In genomic region chr5:30155395-30155792, GRCm38 (mm10) we compare ENCODE assay signal across 8 mouse cellular contexts. TPM values are rescaled to one million over a fixed set of nuclear protein-coding genes. Genes with fewer than 3 reads are reported as not detected.
DNase-seq lines count a peak whose midpoint lies in the region; ATAC-seq and TF ChIP-seq lines count a peak whose summit lies in the region.

No protein-coding gene starts in this region.

- no peaks in the 10 kb centered on the region for H3K9me3 ChIP-seq in heart, embryonic 11.5 days (replicated peaks; ENCODE audit: control insufficient read depth, low read length)
- H3K9me3 ChIP-seq in MEL (replicated peaks; ENCODE audit: insufficient read depth, low read length): no peaks in the 10 kb centered on the region
- H3K9me3 ChIP-seq in forebrain, postnatal 0 days (ENCODE audit: low read length): no peaks in the 10 kb centered on the region

- TF ChIP-seq RAD21 in MEL (IDR thresholded peaks at IDR 0.05; ENCODE audit: low read depth, low read length): no peak

- no peaks in the 10 kb centered on the region for H3K36me3 ChIP-seq in heart, embryonic 11.5 days (ENCODE audit: control insufficient read depth, insufficient read depth, low read length)
- peaks cover 0 to 33% of the 10 kb centered on the region in 2 experiments; a peak in 2 of 4 replicates for H3K36me3 ChIP-seq in MEL (ENCODE audit: control insufficient read depth in 1 of 2, insufficient read depth in 2 of 2, low read length in 2 of 2)
- H3K36me3 ChIP-seq in forebrain, postnatal 0 days (ENCODE audit: insufficient read depth): no peaks in the 10 kb centered on the region

- no peaks in the 10 kb centered on the region for H3K27me3 ChIP-seq in heart, embryonic 11.5 days (ENCODE audit: control insufficient read depth, insufficient read depth, low read length)
- no peaks in the 10 kb centered on the region for H3K27me3 ChIP-seq in MEL (ENCODE audit: control insufficient read depth in 1 of 2, insufficient read depth in 2 of 2, low read length in 2 of 2)
- H3K27me3 ChIP-seq in forebrain, postnatal 0 days (ENCODE audit: insufficient read depth, low read length): no peaks in the 10 kb centered on the region

- 0 out of 4 replicates have a peak, but pooled peaks of 1 of the 2 experiments have one; percentile 2 for TF ChIP-seq EP300 in MEL (IDR thresholded peaks at IDR 0.05; ENCODE audit: low read depth in 1 of 2, low read length in 2 of 2)

- no peak for DNase-seq in heart, adult 11 months
- no peak for DNase-seq in MEL (ENCODE audit: low read depth, low spot score)
- DNase-seq in forebrain, postnatal 0 days: no peak
- no peak for DNase-seq in gastrocnemius, postnatal 10 days
- DNase-seq in left cerebral cortex, postnatal 4 days: no peak
- no peak for DNase-seq in Muller cell, postnatal 12 days (ENCODE audit: inconsistent ontology term)

- peak overlapping the region; percentile 88 for H3K27ac ChIP-seq in heart, embryonic 11.5 days (ENCODE audit: low read depth, low read length)
- peak overlapping the region; percentile 91 for H3K27ac ChIP-seq in MEL (ENCODE audit: control insufficient read depth, low read depth, low read length)
- peak overlapping the region; percentile 91 for H3K27ac ChIP-seq in forebrain, postnatal 0 days (ENCODE audit: low read depth, low read length)

- H3K9ac ChIP-seq in heart, embryonic 11.5 days (ENCODE audit: low read depth, low read length): peak overlapping the region; percentile 93
- H3K9ac ChIP-seq in MEL (ENCODE audit: control insufficient read depth, low read depth, low read length, poor library complexity, severe bottlenecking): peak overlapping the region; percentile 92
- H3K9ac ChIP-seq in forebrain, postnatal 0 days: peak overlapping the region; percentile 76

- H3K4me2 ChIP-seq in heart, embryonic 11.5 days: peak overlapping the region; percentile 85
- peak overlapping the region; percentile 66 for H3K4me2 ChIP-seq in forebrain, postnatal 0 days (ENCODE audit: low read depth)

- H3K79me2 ChIP-seq in MEL (ENCODE audit: control insufficient read depth, insufficient read depth, low read length, poor library complexity): peaks cover 55% of the 10 kb centered on the region

- peak in 1 of 2 experiments; percentile 23; a peak in 1 of 4 replicates for TF ChIP-seq POLR2A in MEL (IDR thresholded peaks at IDR 0.05; ENCODE audit: control insufficient read depth in 1 of 2, insufficient read depth in 1 of 2, low read depth in 1 of 2, low read length in 2 of 2, poor library complexity in 1 of 2)

- 0 out of 2 replicates have a peak, but pooled peaks have one; percentile 29 for ATAC-seq in heart, embryonic 11.5 days (replicated peaks; ENCODE audit: insufficient number of reproducible peaks, low FRiP score, low TSS enrichment)
- ATAC-seq in forebrain, postnatal 0 days: peak; percentile 75
- 0 out of 2 replicates have a peak, but pooled peaks have one; percentile 27 for ATAC-seq in megakaryocyte, adult 5-6 weeks (ENCODE audit: poor library complexity, severe bottlenecking)

- WGBS in heart, embryonic 11.5 days (ENCODE audit: insufficient replicate concordance): under 1% methylated on average over 31 of the region's 31 CpGs
- WGBS in forebrain, postnatal 0 days: under 1% methylated on average over 31 of the region's 31 CpGs

- H3K4me1 ChIP-seq in heart, embryonic 11.5 days (ENCODE audit: control insufficient read depth, insufficient read depth, low read length): peaks cover 5% of the 10 kb centered on the region; the same call in 1 of the 2 replicates
- peaks cover 7 to 11% of the 10 kb centered on the region in 2 experiments for H3K4me1 ChIP-seq in MEL (ENCODE audit: control insufficient read depth in 1 of 2, insufficient read depth in 2 of 2, low read length in 2 of 2)
- peaks cover 13% of the 10 kb centered on the region for H3K4me1 ChIP-seq in forebrain, postnatal 0 days (ENCODE audit: insufficient read depth)

- no peak for TF ChIP-seq CTCF in MEL (IDR thresholded peaks at IDR 0.05 in 2 of 3, conservative IDR thresholded peaks at IDR 0.05 in 1 of 3; ENCODE audit: control insufficient read depth in 1 of 3, insufficient read depth in 1 of 3, low read depth in 2 of 3, low read length in 3 of 3, poor library complexity in 1 of 3, severe bottlenecking in 1 of 3)
- no peak for TF ChIP-seq CTCF in forebrain, postnatal 0 days (IDR thresholded peaks at IDR 0.05; ENCODE audit: low read depth)

- peak overlapping the region; percentile 79 for H3K4me3 ChIP-seq in heart, embryonic 11.5 days (ENCODE audit: low read depth, low read length)
- H3K4me3 ChIP-seq in MEL (ENCODE audit: control insufficient read depth in 1 of 2, insufficient read depth in 1 of 2, low read depth in 2 of 2, low read length in 2 of 2): peak overlapping the region; percentile 68 to 88
- peak overlapping the region; percentile 75 for H3K4me3 ChIP-seq in forebrain, postnatal 0 days (ENCODE audit: low read depth, low read length)

- intact Hi-C loops in left cerebral cortex, postnatal 4 days (cut with DNase I): no loop called here

TF ChIP-seq in MEL, 35 proteins besides CTCF, POLR2A, EP300 and RAD21:
- no peak for TF ChIP-seq ELF1 (IDR thresholded peaks at IDR 0.05; ENCODE audit: low read depth, low read length)
- peak; percentile 13 for TF ChIP-seq ZMIZ1 (IDR thresholded peaks at IDR 0.05; ENCODE audit: low read depth, low read length)
- no peak for TF ChIP-seq RCOR1 (IDR thresholded peaks at IDR 0.05; ENCODE audit: low read depth, low read length)
- TF ChIP-seq GABPA (IDR thresholded peaks at IDR 0.05; ENCODE audit: low read depth, low read length): no peak

RNA-seq across cellular contexts. Expression of gene Hadhb, which starts 0.3 kb away (rescaled TPM):
- polyA plus RNA-seq in heart, embryonic 11.5 days (2014; fragmentation: Nextera tagmentation; extraction: Ambion mirVana): 268 and 306 TPM in 2 replicates
- total RNA-seq in MEL (2012; rRNA removed): 162 and 173 TPM in 2 replicates
- polyA plus RNA-seq in MEL (2012; ENCODE audit: insufficient read depth in 1 of 2, insufficient read length in 2 of 2, low read depth in 1 of 2, low replicate concordance in 2 of 2, missing spikeins in 1 of 2): 100 to 1,000 TPM in 1 of 2 experiments, 10 to 100 TPM in 1; 33.0 to 161 TPM
- 54.4 and 59.3 TPM in 2 replicates for total RNA-seq in forebrain, postnatal 0 days (2014; rRNA removed)
- polyA plus RNA-seq in forebrain, postnatal 0 days (2015; fragmentation: Nextera tagmentation; extraction: Ambion mirVana): 43.2 and 46.2 TPM in 2 replicates
- 44.1 and 50.8 TPM in 2 replicates for total RNA-seq in megakaryocyte, adult 5-6 weeks (2015)
- total RNA-seq in megakaryocyte, adult 5-6 weeks (2017): 56.8 and 66.5 TPM in 2 replicates
- total RNA-seq in gastrocnemius, postnatal 10 days (2021): 100 to 1,000 TPM; 239 to 273 TPM
- total RNA-seq in left cerebral cortex, postnatal 4 days (2021): 10 to 100 TPM; 42.2 to 44.9 TPM

RNA-seq across cellular contexts. Expression of gene Hadha, which starts 0.4 kb away (rescaled TPM):
- 129 and 172 TPM in 2 replicates for polyA plus RNA-seq in heart, embryonic 11.5 days (2014; fragmentation: Nextera tagmentation; extraction: Ambion mirVana)
- total RNA-seq in MEL (2012; rRNA removed): 120 and 121 TPM in 2 replicates
- polyA plus RNA-seq in MEL (2012; ENCODE audit: insufficient read depth in 1 of 2, insufficient read length in 2 of 2, low read depth in 1 of 2, low replicate concordance in 2 of 2, missing spikeins in 1 of 2): 100 to 1,000 TPM; 107 to 271 TPM
- total RNA-seq in forebrain, postnatal 0 days (2014; rRNA removed): 50.3 and 57.9 TPM in 2 replicates
- polyA plus RNA-seq in forebrain, postnatal 0 days (2015; fragmentation: Nextera tagmentation; extraction: Ambion mirVana): 45.9 and 56.1 TPM in 2 replicates
- total RNA-seq in megakaryocyte, adult 5-6 weeks (2015): 45.5 and 46.4 TPM in 2 replicates
- 119 and 133 TPM in 2 replicates for total RNA-seq in megakaryocyte, adult 5-6 weeks (2017)
- total RNA-seq in gastrocnemius, postnatal 10 days (2021): 100 to 1,000 TPM; 292 to 312 TPM
- total RNA-seq in left cerebral cortex, postnatal 4 days (2021): 10 to 100 TPM; 58.6 to 61.6 TPM

RNA-seq across cellular contexts. Expression of gene 3110082J24Rik, which starts 49.5 kb away (rescaled TPM):
- not detected in 2 replicates for polyA plus RNA-seq in heart, embryonic 11.5 days (2014; fragmentation: Nextera tagmentation; extraction: Ambion mirVana)
- not detected in 2 replicates for total RNA-seq in MEL (2012; rRNA removed)
- not detected for polyA plus RNA-seq in MEL (2012; ENCODE audit: insufficient read depth in 1 of 2, insufficient read length in 2 of 2, low read depth in 1 of 2, low replicate concordance in 2 of 2, missing spikeins in 1 of 2)
- 1.0 and 2.0 TPM in 2 replicates for total RNA-seq in forebrain, postnatal 0 days (2014; rRNA removed)
- polyA plus RNA-seq in forebrain, postnatal 0 days (2015; fragmentation: Nextera tagmentation; extraction: Ambion mirVana): 2.0 and 2.5 TPM in 2 replicates
- total RNA-seq in megakaryocyte, adult 5-6 weeks (2015): not detected in 2 replicates
- total RNA-seq in megakaryocyte, adult 5-6 weeks (2017): not detected in 2 replicates
- total RNA-seq in gastrocnemius, postnatal 10 days (2021): not detected
- 1 to 10 TPM; 1.6 to 2.6 TPM for total RNA-seq in left cerebral cortex, postnatal 4 days (2021)

RNA-seq across cellular contexts. Expression of gene Adgrf3, which starts 50.1 kb away (rescaled TPM):
- polyA plus RNA-seq in heart, embryonic 11.5 days (2014; fragmentation: Nextera tagmentation; extraction: Ambion mirVana): 0.24 and 0.62 TPM in 2 replicates
- 1.2 and 1.7 TPM in 2 replicates for total RNA-seq in MEL (2012; rRNA removed)
- polyA plus RNA-seq in MEL (2012; ENCODE audit: insufficient read depth in 1 of 2, insufficient read length in 2 of 2, low read depth in 1 of 2, low replicate concordance in 2 of 2, missing spikeins in 1 of 2): 1 to 10 TPM in 1 of 2 experiments, not detected in 1; 2.7 TPM
- total RNA-seq in forebrain, postnatal 0 days (2014; rRNA removed): not detected in 2 replicates
- polyA plus RNA-seq in forebrain, postnatal 0 days (2015; fragmentation: Nextera tagmentation; extraction: Ambion mirVana): not detected in 2 replicates
- not detected in 2 replicates for total RNA-seq in megakaryocyte, adult 5-6 weeks (2015)
- total RNA-seq in megakaryocyte, adult 5-6 weeks (2017): not detected in 2 replicates
- total RNA-seq in gastrocnemius, postnatal 10 days (2021): not detected
- total RNA-seq in left cerebral cortex, postnatal 4 days (2021): not detected

RNA-seq across cellular contexts. Expression of gene Garem2, which starts 50.4 kb away (rescaled TPM):
- 0.21 and 0.23 TPM in 2 replicates for polyA plus RNA-seq in heart, embryonic 11.5 days (2014; fragmentation: Nextera tagmentation; extraction: Ambion mirVana)
- total RNA-seq in MEL (2012; rRNA removed): 0.04 TPM in 1 of 2 replicates, not detected in the other
- polyA plus RNA-seq in MEL (2012; ENCODE audit: insufficient read depth in 1 of 2, insufficient read length in 2 of 2, low read depth in 1 of 2, low replicate concordance in 2 of 2, missing spikeins in 1 of 2): not detected
- total RNA-seq in forebrain, postnatal 0 days (2014; rRNA removed): 10.4 and 10.5 TPM in 2 replicates
- polyA plus RNA-seq in forebrain, postnatal 0 days (2015; fragmentation: Nextera tagmentation; extraction: Ambion mirVana): 5.5 and 7.2 TPM in 2 replicates
- total RNA-seq in megakaryocyte, adult 5-6 weeks (2015): not detected in 2 replicates
- not detected in 2 replicates for total RNA-seq in megakaryocyte, adult 5-6 weeks (2017)
- total RNA-seq in gastrocnemius, postnatal 10 days (2021): under 1 TPM; 0.12 to 0.18 TPM
- 10 to 100 TPM; 10.3 to 10.8 TPM for total RNA-seq in left cerebral cortex, postnatal 4 days (2021)
